Mouse (Mus musculus): ENCODE measurements around the gene Zscan20.

DNA sequence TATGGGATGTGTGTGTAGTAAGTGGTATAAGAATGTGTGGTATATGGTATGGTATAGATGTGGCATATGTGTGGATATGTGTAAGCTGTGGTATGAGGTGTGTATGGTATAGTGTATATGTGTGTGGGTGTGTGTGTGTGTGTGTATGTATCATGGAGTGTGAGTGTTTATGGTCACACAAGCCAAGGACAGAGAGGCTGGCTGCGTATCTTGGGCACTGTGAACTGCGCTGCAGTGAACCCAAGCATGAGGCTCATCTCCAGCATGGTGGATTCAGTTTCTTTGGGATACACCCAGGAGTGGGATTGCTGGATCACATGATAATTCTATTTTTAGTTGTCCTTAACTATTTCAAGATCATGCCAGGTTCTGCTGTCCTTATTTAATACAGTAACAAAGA is 55.7 kb downstream of the Zscan20 start:
- no peak for TF ChIP-seq USF1 (IDR thresholded peaks at IDR 0.05; ENCODE audit: low read depth)
- no peak for TF ChIP-seq POLR2A (IDR thresholded peaks at IDR 0.05; ENCODE audit: insufficient read length, low read depth)
- no peak for TF ChIP-seq SRF (IDR thresholded peaks at IDR 0.05; ENCODE audit: control insufficient read depth, insufficient read length, low read depth)
- TF ChIP-seq CEBPB (IDR thresholded peaks at IDR 0.05; ENCODE audit: insufficient read depth, poor library complexity, severe bottlenecking): no peak
- no peak for TF ChIP-seq TCF12 (IDR thresholded peaks at IDR 0.05; ENCODE audit: insufficient read depth, poor library complexity, severe bottlenecking)
- TF ChIP-seq E2F4 (IDR thresholded peaks at IDR 0.05; ENCODE audit: insufficient read depth): no peak
- TF ChIP-seq MAX (IDR thresholded peaks at IDR 0.05; ENCODE audit: low read depth): no peak
